Mouse (Mus musculus) erythroid progenitor cell, adult 5-6 weeks (primary cell): ENCODE data around the gene Colgalt2. TPM values are rescaled to one million over a fixed set of nuclear protein-coding genes. Genes with fewer than 3 reads are reported as not detected.

ENCODE experiments used
- ATAC-seq: replicated peaks from 2 replicates; pipeline ENCODE4 v1.8.0; 2016; ENCODE audit warnings: moderate number of reproducible peaks, mild to moderate bottlenecking, moderate TSS enrichment, inconsistent platforms; ENCODE audit not compliant: poor library complexity, low FRiP score, severe bottlenecking
- total RNA-seq, 2 experiments: library from RNA; stranded (forward) in 1 of 2; stranded (reverse) in 1 of 2; fragments of 150-400 nt in 1 of 2; fragments of 186-747, 209-891 nt in 1 of 2; gene quantifications; 2 replicates each; pipeline versions ENCODE4 v1.2.3 to v1.2.4; 2015 to 2017; ENCODE audit warnings: low replicate concordance in 2 of 2

Gene Colgalt2
- total RNA-seq, 2 experiments from 2014 or later, result not detected

DNA sequence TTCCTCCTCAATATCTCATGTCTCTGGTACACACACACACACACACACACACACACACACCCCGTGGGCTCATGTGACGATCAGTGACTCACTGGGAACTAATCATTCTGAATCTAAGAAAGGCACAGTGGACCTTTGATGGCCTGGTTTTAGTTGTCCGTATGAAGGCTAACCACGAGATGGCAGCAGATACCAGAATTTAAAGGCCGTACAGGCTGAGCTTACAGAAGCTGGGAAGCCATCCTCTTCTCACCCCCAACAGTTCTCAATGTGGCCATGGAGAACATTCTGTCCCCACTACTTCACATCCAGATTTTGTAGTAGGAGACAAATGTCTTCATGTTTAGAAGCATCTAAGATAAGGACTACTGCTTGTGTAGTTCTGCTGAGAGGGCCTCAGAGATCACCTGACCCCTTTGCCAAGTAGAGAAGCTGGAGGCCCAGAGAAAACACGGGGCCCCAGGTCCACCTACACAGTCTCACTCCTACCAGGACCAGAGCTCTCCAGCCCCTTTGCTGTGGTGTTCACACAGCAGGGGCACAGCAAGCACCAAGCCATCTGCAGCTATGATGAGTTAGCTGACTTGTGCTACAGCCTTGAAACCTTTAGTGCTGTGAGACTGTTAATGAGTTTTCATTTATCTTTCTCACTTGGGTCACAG lies 125.5 kb downstream of the Colgalt2 start:
- peak; percentile 83 for ATAC-seq

DNA sequence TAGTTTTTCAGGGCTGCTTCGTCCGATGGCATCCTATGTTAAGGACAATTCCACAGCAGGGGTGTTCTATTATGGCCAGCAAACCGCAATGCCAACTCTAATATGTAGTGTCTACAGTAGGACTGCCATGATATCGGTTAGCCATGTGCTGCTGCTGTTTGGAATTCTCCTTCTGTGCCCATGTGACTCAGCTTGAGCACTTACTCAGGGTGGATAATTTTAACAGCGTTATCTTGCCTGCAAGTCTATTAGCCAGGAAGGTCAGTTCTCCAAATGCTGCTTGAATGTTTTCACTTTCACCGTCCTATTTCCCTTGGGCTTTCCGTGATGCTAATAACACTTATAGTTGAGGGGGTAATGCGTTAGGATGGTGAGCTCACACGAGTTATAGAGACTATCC lies 126.5 kb downstream of the Colgalt2 start:
- ATAC-seq, result no peak

DNA sequence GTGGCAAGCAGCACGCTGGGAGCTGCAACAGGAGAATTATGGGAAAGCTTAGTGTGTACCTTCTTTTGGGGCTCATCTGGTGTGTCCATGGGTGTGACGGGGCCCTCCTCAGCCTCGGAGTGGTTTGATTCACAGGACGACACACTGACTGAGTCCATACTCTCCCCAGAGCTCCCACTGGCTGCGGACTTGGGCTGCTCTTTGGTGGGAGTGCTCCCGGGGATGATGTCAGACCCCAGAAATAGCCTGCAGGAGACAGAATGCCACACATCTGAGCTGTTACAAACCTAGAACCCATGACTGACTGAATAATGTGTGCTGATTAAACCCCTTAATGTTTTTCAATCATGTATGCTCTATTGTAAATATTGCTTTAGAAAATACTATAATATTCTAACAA lies 128.6 kb downstream of the Colgalt2 start:
- ATAC-seq, result no peak

DNA sequence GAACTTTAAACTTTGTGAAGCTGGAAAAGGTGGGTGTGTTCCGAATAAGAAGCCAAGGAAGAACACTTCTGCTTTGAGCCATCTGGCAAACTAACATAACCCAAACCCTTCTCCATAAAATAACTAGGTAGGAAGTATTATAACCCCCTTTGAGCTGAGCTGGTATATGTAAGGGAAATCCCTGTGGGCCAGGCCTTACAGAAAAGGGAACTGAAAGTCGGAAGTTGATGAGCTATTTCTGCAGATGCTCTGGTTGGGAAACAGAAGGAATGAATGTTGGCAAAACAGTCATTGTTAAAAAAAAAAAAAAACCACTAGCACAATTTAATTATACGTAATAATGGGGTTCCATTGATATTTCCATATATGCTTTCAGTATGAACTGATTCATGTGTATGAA lies 129.1 kb downstream of the Colgalt2 start:
- ATAC-seq, result no peak

DNA sequence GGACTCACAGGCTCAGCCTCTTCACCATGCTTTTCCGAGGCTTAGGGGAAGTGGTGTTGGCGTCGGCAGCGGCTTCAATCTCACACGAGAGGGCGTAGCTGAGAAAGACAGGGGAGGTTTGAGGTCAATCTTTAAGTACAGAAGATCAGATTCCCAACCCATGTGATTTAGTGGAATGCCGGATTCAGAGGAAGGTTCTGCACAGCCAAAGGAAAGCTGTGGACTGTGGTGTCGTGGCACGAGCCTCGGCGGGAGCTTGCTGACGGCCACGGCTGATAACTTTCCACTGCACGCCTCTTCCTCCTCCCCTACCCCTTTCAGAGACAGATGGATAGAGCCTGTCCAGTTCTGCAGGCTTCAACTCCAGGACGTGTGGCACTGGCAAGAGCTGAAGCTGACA lies 131.9 kb downstream of the Colgalt2 start:
- ATAC-seq, result no peak

DNA sequence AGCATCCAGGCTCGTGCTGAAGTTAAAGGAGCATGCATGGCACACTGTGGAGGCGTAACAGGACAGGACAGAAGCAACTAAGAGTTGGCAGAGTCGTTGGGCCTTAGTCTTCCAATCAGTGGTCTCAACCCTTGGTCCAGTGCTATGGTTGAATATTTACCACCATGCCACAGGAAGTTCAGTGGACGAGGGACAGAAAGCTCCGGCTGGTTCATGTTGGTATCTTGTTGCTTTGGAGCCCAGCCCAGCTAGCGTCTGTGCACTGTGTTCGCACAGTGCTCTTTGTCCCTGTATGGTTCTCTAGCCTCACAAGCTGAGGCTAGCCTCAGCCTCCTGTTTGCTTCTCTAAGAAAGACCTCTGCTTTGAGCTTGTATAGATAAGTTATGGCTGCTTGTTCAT lies 134.9 kb downstream of the Colgalt2 start:
- ATAC-seq, result no peak

DNA sequence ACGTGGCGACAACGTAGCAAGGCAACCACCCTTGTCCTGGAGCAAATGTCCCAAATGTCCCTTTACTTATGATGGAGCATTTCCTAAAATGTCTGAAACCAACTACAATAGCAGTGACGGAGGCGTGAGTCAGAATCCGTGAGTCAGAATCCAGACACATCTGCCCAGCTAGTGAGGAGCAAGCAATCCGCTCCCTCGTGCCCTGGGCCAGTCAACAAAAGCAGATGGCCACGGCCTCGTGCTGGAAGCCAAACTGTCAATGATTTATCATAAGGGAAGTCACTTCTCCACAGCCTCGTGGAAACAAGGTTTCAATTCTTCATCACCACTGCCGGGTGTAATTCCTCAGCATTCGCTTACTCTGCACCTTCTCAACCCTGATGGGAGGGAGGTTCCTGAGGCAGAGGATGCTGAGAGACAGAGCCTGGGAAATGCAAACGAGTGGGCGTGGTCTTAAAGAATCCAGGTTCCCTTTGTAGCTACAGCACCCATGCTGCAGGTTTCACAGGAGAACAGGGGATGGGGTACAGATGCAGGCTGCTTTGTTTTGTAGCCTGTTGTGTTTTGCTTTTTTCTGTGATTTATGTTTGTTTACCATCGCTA lies 136.9 kb downstream of the Colgalt2 start:
- ATAC-seq, result no peak

DNA sequence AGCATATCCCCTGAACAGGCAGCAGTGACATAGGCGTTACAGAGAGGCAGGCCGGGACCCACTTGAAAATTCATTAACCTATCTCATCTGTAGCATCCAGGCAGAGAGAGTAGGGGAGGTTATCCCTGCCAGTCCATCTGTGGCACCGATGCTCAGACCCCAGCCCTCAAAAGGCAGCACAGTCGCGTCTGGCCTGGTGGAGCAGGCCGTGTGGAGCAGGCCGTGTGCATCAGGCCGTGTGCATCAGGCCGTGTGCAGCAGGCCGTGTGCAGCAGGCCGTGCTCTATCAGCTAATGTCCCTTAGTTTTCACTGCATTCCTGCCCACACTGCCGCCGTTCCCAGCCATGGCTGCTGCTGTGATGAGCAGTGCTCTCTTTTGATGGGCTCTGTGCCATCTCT lies 137.6 kb downstream of the Colgalt2 start:
- no peak for ATAC-seq

DNA sequence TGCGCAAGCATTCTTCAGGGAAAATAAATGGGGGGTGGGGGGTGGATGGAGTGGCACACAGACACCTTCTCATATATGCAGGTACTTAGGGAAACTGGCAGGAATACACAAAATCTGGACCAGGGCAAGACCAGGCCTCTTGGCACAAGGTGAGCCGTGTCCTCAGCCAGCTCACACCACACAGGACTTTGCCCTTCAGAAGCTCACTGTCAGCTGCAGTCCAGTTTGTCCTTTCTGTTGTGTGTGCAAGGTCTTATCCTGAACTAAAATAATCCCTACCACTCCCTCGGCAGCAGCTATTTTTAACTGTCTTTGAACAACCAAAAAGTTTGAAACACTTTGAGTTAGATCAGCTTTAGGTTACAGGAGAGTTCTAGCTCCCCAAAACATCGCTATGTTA lies 139.2 kb downstream of the Colgalt2 start:
- ATAC-seq, result no peak

DNA sequence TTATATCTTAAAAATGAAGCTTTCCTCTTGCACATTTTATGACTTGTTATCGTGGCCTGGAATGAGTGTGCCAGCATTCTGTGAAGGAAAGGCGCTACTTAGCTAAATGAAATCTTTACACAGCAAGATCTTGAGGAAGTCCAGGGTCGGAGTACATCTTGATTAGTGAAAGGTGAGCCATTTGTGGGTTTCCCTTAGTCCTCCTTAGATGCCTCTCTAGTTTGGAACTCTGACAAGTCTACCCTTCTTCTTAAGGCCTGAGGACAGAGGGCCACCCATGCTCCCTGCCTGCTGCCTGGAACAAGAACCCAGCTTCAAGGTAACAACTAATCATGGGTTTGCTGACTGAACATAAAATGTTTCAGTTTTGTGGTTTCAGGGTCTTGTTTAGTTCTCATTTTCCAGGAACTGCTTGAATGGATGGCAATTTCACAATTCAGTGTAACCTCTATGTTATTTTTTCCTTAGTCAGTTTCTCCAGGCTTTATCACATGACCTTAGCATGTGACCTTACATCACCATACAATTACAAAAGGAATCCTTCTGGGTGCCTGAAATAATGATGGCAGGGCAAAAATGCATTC lies 140.8 kb downstream of the Colgalt2 start:
- ATAC-seq, result no peak

DNA sequence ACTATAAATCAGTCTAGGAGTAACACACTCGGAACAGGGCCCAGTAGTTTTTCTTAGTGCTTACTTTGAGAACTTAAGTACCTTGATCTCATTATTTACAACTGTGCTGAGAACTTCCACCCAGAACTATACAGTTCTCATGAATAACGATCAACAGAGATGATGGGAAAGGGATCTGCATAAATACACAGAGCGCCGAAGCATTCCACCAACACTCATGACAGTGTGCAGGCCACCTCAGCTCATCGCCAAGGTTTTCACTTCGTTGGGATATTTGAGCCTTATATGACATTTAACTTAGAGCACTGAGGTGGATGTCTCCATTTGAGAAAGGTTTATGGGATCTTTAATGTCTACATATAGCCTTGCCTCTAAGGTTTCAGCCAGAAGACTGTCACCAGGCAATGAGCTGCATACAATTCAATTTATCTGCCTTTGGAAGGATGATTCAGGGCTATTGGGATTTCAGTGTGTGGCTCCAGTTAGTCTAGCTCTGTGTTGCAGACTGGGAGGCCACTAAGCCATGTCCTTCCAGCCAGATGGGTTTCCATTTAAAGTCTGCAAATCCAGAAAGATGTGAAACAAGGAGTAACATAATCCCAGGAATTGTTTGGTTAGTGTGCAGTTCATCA lies 143.2 kb downstream of the Colgalt2 start:
- ATAC-seq, result no peak

DNA sequence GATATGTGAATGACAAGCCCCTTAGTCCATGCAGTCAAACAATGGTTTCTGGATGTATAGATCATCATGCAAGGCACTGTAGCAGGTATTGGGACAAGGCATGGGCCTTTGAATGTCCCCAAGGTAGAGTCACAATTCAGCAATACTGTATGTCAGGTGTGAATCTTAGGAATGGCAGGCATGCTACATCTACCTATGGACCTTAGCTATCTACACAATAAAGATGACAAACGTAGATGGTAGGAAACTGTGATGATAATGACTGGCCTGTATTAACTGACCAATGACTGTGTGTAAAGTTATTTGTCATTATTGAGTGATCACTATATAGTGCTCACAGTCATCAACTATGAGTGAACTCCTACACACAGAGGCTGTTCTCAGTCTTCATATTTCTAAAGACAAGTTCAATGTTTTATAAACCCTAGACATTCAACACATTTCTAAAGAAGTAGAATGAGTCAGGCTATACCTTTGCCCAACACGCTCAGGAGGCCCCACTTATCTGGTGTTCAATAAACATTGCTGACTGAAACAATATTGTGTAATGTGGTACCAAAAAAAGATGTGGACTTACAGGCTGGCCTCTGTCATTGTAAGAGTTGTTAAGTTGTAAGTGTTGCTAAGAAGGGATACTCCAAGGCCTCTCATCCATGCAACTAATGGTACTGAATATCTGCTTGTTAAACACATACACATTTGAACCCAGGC lies 144.0 kb downstream of the Colgalt2 start:
- no peak for ATAC-seq

DNA sequence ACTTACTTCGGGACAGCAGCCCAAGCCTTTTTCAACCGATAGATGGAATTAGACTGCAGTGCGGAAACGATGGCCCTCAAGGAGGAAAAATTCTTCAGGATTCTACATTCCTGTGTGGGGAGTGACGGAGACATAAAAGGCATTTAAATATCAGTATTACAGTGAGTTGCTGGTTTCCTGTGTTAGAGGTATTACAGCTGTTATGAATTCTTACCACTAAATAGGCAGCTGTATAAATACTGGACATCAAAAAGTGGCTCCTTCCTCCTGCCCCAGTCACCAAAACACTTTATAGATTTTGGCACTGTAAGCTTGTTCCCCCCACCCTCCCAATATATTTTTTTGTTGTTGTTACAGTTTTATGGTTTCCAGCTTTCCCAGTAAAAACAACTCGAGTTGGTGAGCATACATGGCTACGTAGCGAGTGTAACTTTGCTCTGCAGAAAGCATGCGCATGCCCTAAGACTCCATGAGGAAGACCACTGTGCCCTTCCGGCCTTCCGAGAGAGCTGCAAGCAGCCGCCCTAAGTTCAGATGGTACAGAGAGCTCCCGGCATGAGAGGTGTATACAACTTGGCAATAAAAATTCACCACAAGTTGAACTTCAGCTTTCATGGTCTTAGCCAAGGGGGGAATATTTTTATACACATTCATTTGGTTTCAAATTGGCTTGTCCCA lies 149.6 kb downstream of the Colgalt2 start:
- no peak for ATAC-seq

DNA sequence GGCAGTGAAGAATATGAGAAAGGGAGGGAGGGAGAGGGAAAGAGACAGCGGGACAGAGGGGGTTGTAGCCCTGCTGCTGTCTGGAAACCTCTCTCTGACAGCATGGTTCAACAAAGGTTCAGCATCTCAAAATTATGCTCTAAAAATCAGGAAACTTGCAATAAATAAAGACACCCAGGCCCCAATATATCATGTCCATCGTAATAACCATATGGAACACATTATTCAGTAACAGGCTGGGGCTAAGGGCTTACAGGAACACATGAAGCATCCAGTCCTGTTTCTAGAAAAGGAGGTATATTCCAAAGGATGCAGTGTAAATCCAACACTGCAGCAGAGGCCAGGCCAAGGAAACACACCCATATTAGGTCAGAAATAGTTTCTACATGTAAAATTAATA lies 150.9 kb downstream of the Colgalt2 start:
- ATAC-seq, result no peak

DNA sequence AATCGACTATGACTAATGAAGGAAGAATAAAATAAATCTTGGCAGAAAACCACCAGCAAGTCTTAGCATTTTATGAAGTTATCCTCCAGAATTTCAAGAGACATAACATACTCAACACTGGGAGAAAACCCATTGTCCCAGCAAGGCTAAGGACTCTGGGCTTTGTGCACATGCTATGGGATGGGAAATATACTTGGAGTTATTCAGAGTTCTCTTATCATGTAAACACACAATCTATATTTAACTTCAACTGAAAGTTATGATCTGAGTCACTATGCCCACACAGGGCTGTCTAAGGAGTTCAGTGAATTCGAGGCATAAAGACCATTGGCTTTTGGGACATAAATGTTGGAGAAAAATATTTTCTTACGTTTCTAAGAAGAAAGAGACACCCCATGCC lies 151.3 kb downstream of the Colgalt2 start:
- no peak for ATAC-seq

DNA sequence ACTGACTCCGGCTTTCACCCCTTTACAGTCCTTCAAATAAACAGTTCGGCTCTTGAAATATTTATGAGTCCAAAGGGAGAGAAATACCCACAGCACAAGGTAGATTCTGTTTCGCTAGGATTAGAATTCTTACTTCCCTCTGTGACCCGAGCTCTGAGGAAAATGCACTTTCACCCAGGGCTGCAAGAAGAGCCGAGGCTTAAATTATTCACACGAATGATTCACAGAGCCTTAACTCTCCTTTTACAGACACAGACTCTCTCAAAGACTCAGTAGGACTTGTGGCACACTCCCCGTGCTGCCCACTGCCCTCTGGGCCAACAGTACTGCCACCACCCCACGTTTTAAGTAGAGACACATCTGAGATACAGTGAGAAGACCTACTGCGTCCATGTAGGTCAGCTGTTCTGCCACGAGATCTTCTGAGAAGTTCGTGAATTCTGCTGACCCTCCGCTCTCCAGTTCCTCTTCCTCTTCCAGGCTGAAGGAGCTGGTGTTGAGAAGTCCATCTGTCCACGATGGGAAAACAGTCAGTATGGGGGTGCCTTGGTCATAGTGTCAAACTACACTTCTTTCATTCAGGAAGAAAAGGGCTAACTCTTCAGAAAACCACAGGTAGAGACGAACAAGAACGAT lies 154.4 kb downstream of the Colgalt2 start:
- no peak for ATAC-seq

DNA sequence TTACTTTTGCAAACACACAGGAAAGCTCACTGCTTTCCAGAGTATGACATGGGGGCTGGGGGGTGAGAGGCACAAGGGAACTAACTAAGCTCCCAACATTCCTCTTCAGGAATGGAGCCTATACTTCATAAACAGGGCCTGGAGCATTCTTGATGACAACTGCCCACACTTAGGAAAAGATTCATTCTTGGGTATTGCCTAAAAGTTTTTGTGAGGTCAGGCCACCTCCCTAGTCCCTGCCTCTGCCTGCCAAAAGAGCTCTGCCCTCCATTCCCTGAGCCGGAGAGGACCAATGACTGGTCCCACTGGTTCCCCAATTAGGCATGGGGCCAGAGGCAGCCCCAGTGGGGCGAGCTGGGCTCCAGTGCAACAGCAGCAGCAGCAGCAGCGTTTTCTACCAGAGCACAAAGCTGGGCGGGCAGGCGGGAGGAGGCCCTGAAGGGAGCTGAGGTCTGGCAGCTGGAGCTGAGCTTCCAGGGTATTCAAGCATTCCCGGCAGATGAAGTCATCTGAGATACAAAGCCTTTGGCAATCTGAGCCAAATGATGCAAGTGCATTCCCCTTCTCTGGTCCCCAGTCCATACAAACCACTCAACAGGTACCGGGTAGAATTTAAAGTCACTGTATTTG lies 156.4 kb downstream of the Colgalt2 start:
- ATAC-seq, result no peak

DNA sequence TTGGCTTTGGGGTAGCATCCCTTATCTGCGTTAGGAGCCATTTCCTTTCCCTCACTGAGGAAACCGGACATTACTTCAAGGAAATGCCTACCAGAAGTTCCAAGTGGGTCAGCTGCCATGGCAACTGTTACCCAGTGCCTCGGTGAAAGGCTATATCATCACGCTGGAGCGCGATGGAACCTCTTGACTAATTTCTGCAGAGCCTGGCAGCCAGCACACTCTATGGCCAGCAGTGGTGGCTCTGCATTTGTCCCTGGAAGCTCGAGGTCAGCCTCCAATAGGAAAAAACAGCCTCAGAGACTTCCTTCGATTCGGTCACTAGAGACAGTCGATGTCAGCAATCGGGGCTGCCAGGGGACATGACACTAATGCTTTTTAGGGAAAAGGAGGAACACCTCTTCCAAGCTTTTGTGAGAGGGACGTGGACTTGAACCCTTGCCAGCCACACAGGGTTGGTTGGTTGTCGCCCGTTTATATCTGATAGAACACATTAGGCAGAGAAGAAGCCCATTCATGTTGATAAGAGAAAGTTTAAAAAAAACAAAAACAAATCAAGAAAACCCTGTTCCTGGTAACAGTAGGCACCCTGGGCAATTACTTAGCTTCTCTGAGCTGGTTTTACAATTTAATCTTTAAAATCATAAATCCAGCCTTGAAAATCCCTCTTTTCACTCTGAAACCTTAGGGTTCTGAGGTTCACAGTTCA lies 157.1 kb downstream of the Colgalt2 start:
- no peak for ATAC-seq
